Mouse (Mus musculus) myocyte (in vitro differentiated cells): Measurements from ENCODE around the gene Hmbs. TPM values are rescaled to one million over a fixed set of nuclear protein-coding genes. Genes with fewer than 3 reads are reported as not detected.

ENCODE experiments used
- H3K27me3 ChIP-seq: one replicate; pipeline ENCODE4 v1.6.1; 2011; ENCODE audit not compliant: control insufficient read depth, insufficient read depth, insufficient read length
- H3K36me3 ChIP-seq: one replicate; pipeline ENCODE4 v1.6.1; 2011; ENCODE audit not compliant: control insufficient read depth, insufficient read depth
- H3K4me2 ChIP-seq: one replicate; pipeline ENCODE4 v1.6.1; 2011; ENCODE audit warnings: low read depth, control low read depth
- H3K4me3 ChIP-seq: one replicate; pipeline ENCODE4 v1.5.1; 2011; ENCODE audit warnings: mild to moderate bottlenecking, control low read depth, moderate library complexity
- H3K79me2 ChIP-seq: one replicate; pipeline ENCODE4 v1.6.1; 2011; ENCODE audit not compliant: control insufficient read depth, insufficient read depth
- H3ac ChIP-seq: one replicate; pipeline ENCODE4 v1.6.1; 2011; ENCODE audit not compliant: control insufficient read depth, insufficient read length
- CEBPB ChIP-seq: IDR thresholded peaks from 2 replicates; pipeline ENCODE4 v1.6.1; 2011; ENCODE audit warnings: mild to moderate bottlenecking, moderate library complexity; ENCODE audit not compliant: poor library complexity, insufficient read depth, severe bottlenecking
- E2F4 ChIP-seq: IDR thresholded peaks from one replicate; pipeline ENCODE4 v1.6.1; 2011; ENCODE audit warnings: mild to moderate bottlenecking, control low read depth, moderate library complexity; ENCODE audit not compliant: insufficient read depth
- MAX ChIP-seq: IDR thresholded peaks from one replicate; pipeline ENCODE4 v1.6.1; 2011; ENCODE audit warnings: low read depth, mild to moderate bottlenecking, control low read depth
- MYOD1 ChIP-seq, 3 experiments: IDR thresholded peaks; one replicate each; pipeline ENCODE4 v1.6.1; 2011; ENCODE audit warnings: control low read depth in 2 of 3, low read depth in 2 of 3, mild to moderate bottlenecking in 2 of 3, moderate library complexity in 1 of 3; ENCODE audit not compliant: insufficient read length in 2 of 3, control insufficient read depth in 1 of 3
- MYOG ChIP-seq, 3 experiments: IDR thresholded peaks; one replicate each; pipeline ENCODE4 v1.6.1; 2011; ENCODE audit warnings: control low read depth in 2 of 3, low read depth in 2 of 3, mild to moderate bottlenecking in 2 of 3; ENCODE audit not compliant: insufficient read length in 2 of 3, control insufficient read depth in 1 of 3, insufficient read depth in 1 of 3
- POLR2A ChIP-seq: IDR thresholded peaks from one replicate; pipeline ENCODE4 v1.6.1; 2011; ENCODE audit warnings: low read depth, mild to moderate bottlenecking, control low read depth, moderate library complexity; ENCODE audit not compliant: insufficient read length
- POLR2AphosphoS2 ChIP-seq: IDR thresholded peaks from one replicate; pipeline ENCODE4 v1.6.1; 2011; ENCODE audit warnings: low read depth, control low read depth; ENCODE audit not compliant: insufficient read length
- REST ChIP-seq: IDR thresholded peaks from one replicate; pipeline ENCODE4 v1.6.1; 2011; ENCODE audit warnings: mild to moderate bottlenecking, control low read depth, moderate library complexity; ENCODE audit not compliant: insufficient read depth, insufficient read length
- SRF ChIP-seq: IDR thresholded peaks from one replicate; pipeline ENCODE4 v1.6.1; 2011; ENCODE audit warnings: low read depth; ENCODE audit not compliant: control insufficient read depth, insufficient read length
- TCF12 ChIP-seq: IDR thresholded peaks from one replicate; pipeline ENCODE4 v1.6.1; 2011; ENCODE audit warnings: mild to moderate bottlenecking, control low read depth; ENCODE audit not compliant: poor library complexity, insufficient read depth, severe bottlenecking
- TCF3 ChIP-seq: IDR thresholded peaks from one replicate; pipeline ENCODE4 v1.6.1; 2011; ENCODE audit warnings: low read depth, control low read depth; ENCODE audit not compliant: insufficient read length
- USF1 ChIP-seq: IDR thresholded peaks from one replicate; pipeline ENCODE4 v1.6.1; 2011; ENCODE audit warnings: low read depth, mild to moderate bottlenecking, control low read depth, moderate library complexity
- polyA plus RNA-seq: library from polyadenylated mRNA; unstranded; fragments of >200 nt; fragmentation: generic; extraction: Trizol; gene quantifications from one replicate; pipeline ENCODE4 v1.2.1, GENCODE M21; 2012; ENCODE audit warnings: missing spikeins

Gene Hmbs
- polyA plus RNA-seq, 1 experiment: 31.5 TPM

- Histone ChIP-seq H3K36me3 (peaks cover 3% of the 10 kb centered on the region), H3ac (no peak overlapping the region), H3K4me2 (no peak overlapping the region), H3K4me3 (no peak overlapping the region), H3K79me2 (no peaks in the 10 kb centered on the region), H3K27me3 (no peaks in the 10 kb centered on the region)
- no peak for TF ChIP-seq E2F4
- no peak for TF ChIP-seq POLR2A
- no peak for TF ChIP-seq MYOG (IDR thresholded peaks at IDR 0.05; ENCODE audit: control insufficient read depth in 1 of 3, insufficient read depth in 1 of 3, insufficient read length in 2 of 3, low read depth in 2 of 3)
- no peak for TF ChIP-seq TCF3
- TF ChIP-seq TCF12: no peak
- no peak for TF ChIP-seq POLR2AphosphoS2
- TF ChIP-seq SRF: no peak
- no peak for TF ChIP-seq CEBPB
- TF ChIP-seq REST: no peak
Measured at GRCm38 (mm10) chr9:44314910-44315309, 29.1 kb downstream of the Hmbs start.

- TF ChIP-seq TCF12: no peak
- Histone ChIP-seq H3K79me2 (no peaks in the 10 kb centered on the region), H3K4me2 (no peak overlapping the region), H3K36me3 (peaks cover 3% of the 10 kb centered on the region), H3ac (no peak overlapping the region), H3K27me3 (no peaks in the 10 kb centered on the region), H3K4me3 (no peak overlapping the region)
Measured at GRCm38 (mm10) chr9:44314257-44314547, 29.8 kb downstream of the Hmbs start.

- Histone ChIP-seq H3K27me3 (no peaks in the 10 kb centered on the region), H3K4me2 (no peak overlapping the region), H3K79me2 (no peaks in the 10 kb centered on the region), H3K36me3 (peaks cover 3% of the 10 kb centered on the region), H3ac (no peak overlapping the region), H3K4me3 (no peak overlapping the region)
- no peak for TF ChIP-seq USF1
- no peak for TF ChIP-seq TCF3
- TF ChIP-seq MAX: no peak
- TF ChIP-seq REST: no peak
- TF ChIP-seq POLR2A: no peak
- TF ChIP-seq POLR2AphosphoS2: no peak
- no peak for TF ChIP-seq MYOG (IDR thresholded peaks at IDR 0.05; ENCODE audit: control insufficient read depth in 1 of 3, insufficient read depth in 1 of 3, insufficient read length in 2 of 3, low read depth in 2 of 3)
- no peak for TF ChIP-seq SRF
- no peak for TF ChIP-seq CEBPB
- no peak for TF ChIP-seq MYOD1 (IDR thresholded peaks at IDR 0.05; ENCODE audit: control insufficient read depth in 1 of 3, insufficient read length in 2 of 3, low read depth in 2 of 3)
- TF ChIP-seq TCF12: no peak
- TF ChIP-seq E2F4: no peak
Measured at GRCm38 (mm10) chr9:44313476-44314256, 30.4 kb downstream of the Hmbs start.

GRCm38 (mm10) chr9:44311136-44312134, 32.6 kb downstream of the Hmbs start:
- Histone ChIP-seq H3K36me3 (peaks cover 3% of the 10 kb centered on the region), H3K27me3 (no peaks in the 10 kb centered on the region), H3K4me3 (no peak overlapping the region), H3K4me2 (no peak overlapping the region), H3K79me2 (no peaks in the 10 kb centered on the region), H3ac (no peak overlapping the region)
- TF ChIP-seq MYOD1 (IDR thresholded peaks at IDR 0.05; ENCODE audit: control insufficient read depth in 1 of 3, insufficient read length in 2 of 3, low read depth in 2 of 3) (no peak), POLR2AphosphoS2 (no peak), MAX (no peak), TCF3 (no peak), E2F4 (no peak), TCF12 (no peak), USF1 (no peak), POLR2A (no peak), REST (no peak), CEBPB (no peak), SRF (no peak), MYOG (IDR thresholded peaks at IDR 0.05; ENCODE audit: control insufficient read depth in 1 of 3, insufficient read depth in 1 of 3, insufficient read length in 2 of 3, low read depth in 2 of 3) (no peak)

GRCm38 (mm10) chr9:44310750-44311135, 33.3 kb downstream of the Hmbs start:
- H3K36me3 ChIP-seq: peaks cover 3% of the 10 kb centered on the region
- H3K4me2 ChIP-seq: no peak overlapping the region
- TF ChIP-seq POLR2AphosphoS2: no peak
- no peak for TF ChIP-seq MYOD1 (IDR thresholded peaks at IDR 0.05; ENCODE audit: control insufficient read depth in 1 of 3, insufficient read length in 2 of 3, low read depth in 2 of 3)
- TF ChIP-seq TCF3: no peak
- no peak for TF ChIP-seq MYOG (IDR thresholded peaks at IDR 0.05; ENCODE audit: control insufficient read depth in 1 of 3, insufficient read depth in 1 of 3, insufficient read length in 2 of 3, low read depth in 2 of 3)
- TF ChIP-seq TCF12: no peak
- no peak for TF ChIP-seq SRF
- no peak for TF ChIP-seq REST
- no peak for TF ChIP-seq USF1
- no peak for TF ChIP-seq CEBPB
- no peak for TF ChIP-seq E2F4
- no peaks in the 10 kb centered on the region for H3K79me2 ChIP-seq
- no peak overlapping the region for H3ac ChIP-seq
- no peak overlapping the region for H3K4me3 ChIP-seq
- H3K27me3 ChIP-seq: no peaks in the 10 kb centered on the region
